Mouse (Mus musculus): ENCODE measurements at regions not wholly inside any gene's neighbourhood (a gene's known extent, or its start where the extent isn't known, plus 50 kb on each side); places are given as distances from the start of the nearest gene placed in this dataset.
A peak's percentile ranks its signal among the peaks of the same experiment; 100 is the strongest.

- peak; percentile 98 for ATAC-seq (ENCODE audit: low TSS enrichment)
These were observed 161.1 kb downstream of the March11 start for GRCm38 (mm10) chr15:26469901-26470383.

- no peak for ATAC-seq (ENCODE audit: low TSS enrichment)
These were observed 178.5 kb downstream of the March11 start for GRCm38 (mm10) chr15:26487378-26487777.
